Mouse (Mus musculus): ENCODE measurements at regions not wholly inside any gene's neighbourhood (a gene's known extent, or its start where the extent isn't known, plus 50 kb on each side); places are given as distances from the start of the nearest gene placed in this dataset.

GRCm38 (mm10) chr14:79848116-79848515 lies 77.0 kb upstream of the Pcdh8 start:
- no peak for ATAC-seq (ENCODE audit: low read depth)
- Histone ChIP-seq H3K27me3 (ENCODE audit: control insufficient read depth, insufficient read depth, low read depth, low read length) (no peaks in the 10 kb centered on the region), H3K4me2 (ENCODE audit: low read depth, low read length) (no peak overlapping the region), H3K9me3 (ENCODE audit: control insufficient read depth, low read length) (no peaks in the 10 kb centered on the region), H3K9ac (ENCODE audit: low read length) (no peak overlapping the region), H3K27ac (ENCODE audit: low read length) (no peak overlapping the region), H3K36me3 (ENCODE audit: control insufficient read depth, insufficient read depth, low read length) (no peaks in the 10 kb centered on the region), H3K4me1 (replicated peaks; ENCODE audit: control insufficient read depth, insufficient read depth, low read length) (no peaks in the 10 kb centered on the region), H3K4me3 (ENCODE audit: low read length) (no peak overlapping the region)
- 65% methylated on average over 4 of the region's 4 CpGs for WGBS

- 75% methylated on average over 5 of the region's 5 CpGs for WGBS
- H3K27me3 ChIP-seq (ENCODE audit: control insufficient read depth, insufficient read depth, low read depth, low read length) = no peaks in the 10 kb centered on the region
- H3K9me3 ChIP-seq (ENCODE audit: control insufficient read depth, low read length) = no peaks in the 10 kb centered on the region
- H3K27ac ChIP-seq (ENCODE audit: low read length) = no peak overlapping the region
- no peak overlapping the region for H3K9ac ChIP-seq (ENCODE audit: low read length)
- no peak overlapping the region for H3K4me2 ChIP-seq (ENCODE audit: low read depth, low read length)
- no peak overlapping the region for H3K4me3 ChIP-seq (ENCODE audit: low read length)
- ATAC-seq (ENCODE audit: low read depth) = no peak
- no peaks in the 10 kb centered on the region for H3K36me3 ChIP-seq (ENCODE audit: control insufficient read depth, insufficient read depth, low read length)
- H3K4me1 ChIP-seq (replicated peaks; ENCODE audit: control insufficient read depth, insufficient read depth, low read length) = no peaks in the 10 kb centered on the region
Measured at GRCm38 (mm10) chr14:79844306-79844705, 73.2 kb upstream of the Pcdh8 start.

GRCm38 (mm10) chr14:79843135-79843550 lies 72.0 kb upstream of the Pcdh8 start:
- Histone ChIP-seq H3K4me2 (ENCODE audit: low read depth, low read length) (no peak overlapping the region), H3K9ac (ENCODE audit: low read length) (no peak overlapping the region), H3K4me3 (ENCODE audit: low read length) (no peak overlapping the region), H3K36me3 (ENCODE audit: control insufficient read depth, insufficient read depth, low read length) (no peaks in the 10 kb centered on the region), H3K9me3 (ENCODE audit: control insufficient read depth, low read length) (no peaks in the 10 kb centered on the region), H3K27ac (ENCODE audit: low read length) (no peak overlapping the region), H3K4me1 (replicated peaks; ENCODE audit: control insufficient read depth, insufficient read depth, low read length) (no peaks in the 10 kb centered on the region), H3K27me3 (ENCODE audit: control insufficient read depth, insufficient read depth, low read depth, low read length) (no peaks in the 10 kb centered on the region)
- ATAC-seq (ENCODE audit: low read depth) = no peak
- 10% methylated on average over 13 of the region's 13 CpGs for WGBS

- Histone ChIP-seq H3K27ac (ENCODE audit: low read length) (no peak overlapping the region), H3K9me3 (ENCODE audit: control insufficient read depth, low read length) (no peaks in the 10 kb centered on the region), H3K9ac (ENCODE audit: low read length) (no peak overlapping the region), H3K4me1 (replicated peaks; ENCODE audit: control insufficient read depth, insufficient read depth, low read length) (no peaks in the 10 kb centered on the region), H3K4me3 (ENCODE audit: low read length) (no peak overlapping the region), H3K27me3 (ENCODE audit: control insufficient read depth, insufficient read depth, low read depth, low read length) (no peaks in the 10 kb centered on the region), H3K36me3 (ENCODE audit: control insufficient read depth, insufficient read depth, low read length) (no peaks in the 10 kb centered on the region), H3K4me2 (ENCODE audit: low read depth, low read length) (no peak overlapping the region)
- 28% methylated on average over 3 of the region's 3 CpGs for WGBS
- no peak for ATAC-seq (ENCODE audit: low read depth)
Measured at GRCm38 (mm10) chr14:79842734-79843133, 71.6 kb upstream of the Pcdh8 start.

GRCm38 (mm10) chr14:79837101-79837500 lies 66.0 kb upstream of the Pcdh8 start:
- no peaks in the 10 kb centered on the region for H3K36me3 ChIP-seq (ENCODE audit: control insufficient read depth, insufficient read depth, low read length)
- WGBS = 57% methylated on average over 5 of the region's 5 CpGs
- no peak overlapping the region for H3K4me2 ChIP-seq (ENCODE audit: low read depth, low read length)
- no peak overlapping the region for H3K9ac ChIP-seq (ENCODE audit: low read length)
- H3K9me3 ChIP-seq (ENCODE audit: control insufficient read depth, low read length) = no peaks in the 10 kb centered on the region
- no peak overlapping the region for H3K4me3 ChIP-seq (ENCODE audit: low read length)
- no peaks in the 10 kb centered on the region for H3K4me1 ChIP-seq (replicated peaks; ENCODE audit: control insufficient read depth, insufficient read depth, low read length)
- H3K27ac ChIP-seq (ENCODE audit: low read length) = no peak overlapping the region
- no peaks in the 10 kb centered on the region for H3K27me3 ChIP-seq (ENCODE audit: control insufficient read depth, insufficient read depth, low read depth, low read length)
- no peak for ATAC-seq (ENCODE audit: low read depth)

GRCm38 (mm10) chr14:79836186-79836585 lies 65.1 kb upstream of the Pcdh8 start:
- Histone ChIP-seq H3K27me3 (ENCODE audit: control insufficient read depth, insufficient read depth, low read depth, low read length) (no peaks in the 10 kb centered on the region), H3K27ac (ENCODE audit: low read length) (no peak overlapping the region), H3K36me3 (ENCODE audit: control insufficient read depth, insufficient read depth, low read length) (no peaks in the 10 kb centered on the region), H3K4me2 (ENCODE audit: low read depth, low read length) (no peak overlapping the region), H3K4me1 (replicated peaks; ENCODE audit: control insufficient read depth, insufficient read depth, low read length) (no peaks in the 10 kb centered on the region), H3K9me3 (ENCODE audit: control insufficient read depth, low read length) (no peaks in the 10 kb centered on the region), H3K4me3 (ENCODE audit: low read length) (no peak overlapping the region), H3K9ac (ENCODE audit: low read length) (no peak overlapping the region)
- 94% methylated on average over 5 of the region's 6 CpGs for WGBS
- ATAC-seq (ENCODE audit: low read depth) = no peak

- H3K9me3 ChIP-seq (ENCODE audit: control insufficient read depth, low read length) = no peaks in the 10 kb centered on the region
- no peak for ATAC-seq (ENCODE audit: low read depth)
- H3K4me1 ChIP-seq (replicated peaks; ENCODE audit: control insufficient read depth, insufficient read depth, low read length) = no peaks in the 10 kb centered on the region
- H3K27ac ChIP-seq (ENCODE audit: low read length) = no peak overlapping the region
- no peaks in the 10 kb centered on the region for H3K36me3 ChIP-seq (ENCODE audit: control insufficient read depth, insufficient read depth, low read length)
- no peaks in the 10 kb centered on the region for H3K27me3 ChIP-seq (ENCODE audit: control insufficient read depth, insufficient read depth, low read depth, low read length)
- no peak overlapping the region for H3K4me3 ChIP-seq (ENCODE audit: low read length)
- no peak overlapping the region for H3K4me2 ChIP-seq (ENCODE audit: low read depth, low read length)
- WGBS = 89% methylated on average over 11 of the region's 11 CpGs
- H3K9ac ChIP-seq (ENCODE audit: low read length) = no peak overlapping the region
Measured at GRCm38 (mm10) chr14:79824670-79825446, 53.7 kb upstream of the Pcdh8 start.

GRCm38 (mm10) chr14:79822453-79823117 lies 51.5 kb upstream of the Pcdh8 start:
- H3K9me3 ChIP-seq (ENCODE audit: control insufficient read depth, low read length) = no peaks in the 10 kb centered on the region
- H3K9ac ChIP-seq (ENCODE audit: low read length) = no peak overlapping the region
- 67% methylated on average over 16 of the region's 16 CpGs for WGBS
- H3K27me3 ChIP-seq (ENCODE audit: control insufficient read depth, insufficient read depth, low read depth, low read length) = no peaks in the 10 kb centered on the region
- no peak for ATAC-seq (ENCODE audit: low read depth)
- no peak overlapping the region for H3K4me2 ChIP-seq (ENCODE audit: low read depth, low read length)
- no peak overlapping the region for H3K4me3 ChIP-seq (ENCODE audit: low read length)
- H3K4me1 ChIP-seq (replicated peaks; ENCODE audit: control insufficient read depth, insufficient read depth, low read length) = no peaks in the 10 kb centered on the region
- H3K27ac ChIP-seq (ENCODE audit: low read length) = no peak overlapping the region
- H3K36me3 ChIP-seq (ENCODE audit: control insufficient read depth, insufficient read depth, low read length) = no peaks in the 10 kb centered on the region

- WGBS = 83% methylated on average over 5 of the region's 5 CpGs
Measured at GRCm38 (mm10) chr14:79822011-79822435, 50.9 kb upstream of the Pcdh8 start.

More at GRCm38 (mm10) chr14:79822011-79822435, 50.9 kb upstream of the Pcdh8 start:
- H3K27me3 ChIP-seq (ENCODE audit: control insufficient read depth, insufficient read depth, low read depth, low read length) = no peaks in the 10 kb centered on the region
- H3K27ac ChIP-seq (ENCODE audit: low read length) = no peak overlapping the region
- H3K9me3 ChIP-seq (ENCODE audit: control insufficient read depth, low read length) = no peaks in the 10 kb centered on the region
- no peak overlapping the region for H3K4me3 ChIP-seq (ENCODE audit: low read length)
- no peak for ATAC-seq (ENCODE audit: low read depth)
- H3K36me3 ChIP-seq (ENCODE audit: control insufficient read depth, insufficient read depth, low read length) = no peaks in the 10 kb centered on the region
- no peak overlapping the region for H3K9ac ChIP-seq (ENCODE audit: low read length)
- no peaks in the 10 kb centered on the region for H3K4me1 ChIP-seq (replicated peaks; ENCODE audit: control insufficient read depth, insufficient read depth, low read length)
- H3K4me2 ChIP-seq (ENCODE audit: low read depth, low read length) = no peak overlapping the region

All from lung, embryonic 16.5 days (tissue).